Mouse (Mus musculus): Measurements from ENCODE around the gene Ccdc162. TPM values are rescaled to one million over a fixed set of nuclear protein-coding genes. Genes with fewer than 3 reads are reported as not detected.

The Ccdc162 gene
- total and polyA plus RNA-seq, 2 experiments from 2014 or later: 0.16 TPM; not detected in 1

DNA sequence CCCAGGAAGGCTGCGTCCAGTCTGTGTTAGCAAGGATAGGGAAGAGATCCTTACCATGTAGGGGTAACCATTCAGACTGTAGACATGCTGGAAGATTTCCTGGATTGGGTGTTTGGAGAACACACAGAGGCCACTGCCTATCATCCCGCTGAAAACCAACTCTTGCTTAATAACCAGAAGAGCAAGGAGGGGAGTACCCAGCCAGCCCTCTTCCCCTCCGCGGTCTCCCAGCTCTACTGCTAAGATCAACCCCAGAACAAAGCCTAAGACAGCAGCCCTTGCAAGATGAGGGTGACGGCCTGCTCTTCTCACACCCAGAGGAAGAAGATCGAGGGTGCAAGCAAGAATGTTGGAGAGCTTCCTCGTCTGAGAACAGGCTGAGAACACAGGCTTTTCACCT, 227.6 kb downstream of the Ccdc162 start:
- no peaks in the 10 kb centered on the region for H3K27me3 ChIP-seq (ENCODE audit: control insufficient read depth, insufficient read depth, low read length)
- 36% methylated on average over 7 of the region's 7 CpGs for WGBS
- H3K4me3 ChIP-seq (ENCODE audit: low read depth, low read length): peak overlapping the region; percentile 84
- peaks cover 15% of the 10 kb centered on the region for H3K4me1 ChIP-seq (ENCODE audit: control insufficient read depth, insufficient read depth)
- H3K27ac ChIP-seq (ENCODE audit: low read depth): no peak overlapping the region
- H3K4me2 ChIP-seq (ENCODE audit: low read depth, low read length): peak overlapping the region; percentile 95
- ATAC-seq (ENCODE audit: insufficient read depth, low read depth): no peak
- peak overlapping the region; percentile 85 for H3K9ac ChIP-seq (replicated peaks; ENCODE audit: low read depth, low read length)
- no peak for DNase-seq (ENCODE audit: low spot score)
- no peaks in the 10 kb centered on the region for H3K9me3 ChIP-seq (replicated peaks; ENCODE audit: control insufficient read depth, low read length)
- H3K36me3 ChIP-seq (replicated peaks; ENCODE audit: control insufficient read depth, insufficient read depth, low read length): peaks cover 44% of the 10 kb centered on the region
- TF ChIP-seq CTCF (IDR thresholded peaks at IDR 0.05; ENCODE audit: low read depth): no peak

Small RNAs within 50 kb of the gene (microRNA-seq; reads per million reads assigned to microRNA genes)
- gene Mir3473b: not detected

Other genes starting within 250 kb of the Ccdc162 start
- 33.1 and 60.4 TPM in 2 replicates for gene Mical1, start 240.3 kb downstream of the Ccdc162 start, total RNA-seq (2014; rRNA removed; ENCODE audit: low replicate concordance)
- gene Mical1, start 240.3 kb downstream of the Ccdc162 start, polyA plus RNA-seq (2015; fragmentation: Nextera tagmentation; extraction: Ambion mirVana): 33.0 and 36.1 TPM in 2 replicates
- gene Smpd2, start 226.3 kb downstream of the Ccdc162 start, total RNA-seq (2014; rRNA removed; ENCODE audit: low replicate concordance): 91.6 and 105 TPM in 2 replicates
- gene Smpd2, start 226.3 kb downstream of the Ccdc162 start, polyA plus RNA-seq (2015; fragmentation: Nextera tagmentation; extraction: Ambion mirVana): 72.4 TPM in 2 replicates
- gene Ppil6, start 226.2 kb downstream of the Ccdc162 start, total RNA-seq (2014; rRNA removed; ENCODE audit: low replicate concordance): 4.5 TPM in 1 of 2 replicates, not detected in the other
- gene Ppil6, start 226.2 kb downstream of the Ccdc162 start, polyA plus RNA-seq (2015; fragmentation: Nextera tagmentation; extraction: Ambion mirVana): 5.9 and 6.5 TPM in 2 replicates
- gene Cd164, start 197.2 kb downstream of the Ccdc162 start, total RNA-seq (2014; rRNA removed; ENCODE audit: low replicate concordance): 76.0 and 113 TPM in 2 replicates
- 131 and 138 TPM in 2 replicates for gene Cd164, start 197.2 kb downstream of the Ccdc162 start, polyA plus RNA-seq (2015; fragmentation: Nextera tagmentation; extraction: Ambion mirVana)
- 4.9 and 15.0 TPM in 2 replicates for gene Cep57l1, start 93.2 kb upstream of the Ccdc162 start, total RNA-seq (2014; rRNA removed; ENCODE audit: low replicate concordance)
- gene Cep57l1, start 93.2 kb upstream of the Ccdc162 start, polyA plus RNA-seq (2015; fragmentation: Nextera tagmentation; extraction: Ambion mirVana): 7.1 and 9.2 TPM in 2 replicates
- gene Sesn1, start 93.3 kb upstream of the Ccdc162 start, total RNA-seq (2014; rRNA removed; ENCODE audit: low replicate concordance): 68.2 and 108 TPM in 2 replicates
- 44.5 and 48.3 TPM in 2 replicates for gene Sesn1, start 93.3 kb upstream of the Ccdc162 start, polyA plus RNA-seq (2015; fragmentation: Nextera tagmentation; extraction: Ambion mirVana)

All from heart, postnatal 0 days (tissue).